Mouse (Mus musculus) layer of hippocampus, adult 2 months (tissue): ENCODE results near the gene Tln1. TPM values are rescaled to one million over a fixed set of nuclear protein-coding genes. Genes with fewer than 3 reads are reported as not detected.

Experiments
- DNase-seq, 2 experiments: peaks; one replicate each; pipeline ENCODE4 v3.0.0; 2022; ENCODE audit warnings: low spot score in 2 of 2
- H3K27ac ChIP-seq: fragments of 200-600 bp; 2 replicates; pipeline ENCODE4 v1.8.1; 2022
- H3K4me3 ChIP-seq: fragments of 200-600 bp; 2 replicates; pipeline ENCODE4 v1.8.1; 2022; ENCODE audit warnings: mild to moderate bottlenecking
- CTCF ChIP-seq: fragments of 200-600 bp; conservative IDR thresholded peaks from 2 replicates; pipeline ENCODE4 v1.8.1; 2022; ENCODE audit warnings: antibody characterized with exemption, mild to moderate bottlenecking, moderate library complexity
- total RNA-seq, 2 experiments: library from RNA; stranded (reverse); gene quantifications; 2 replicates each; pipeline ENCODE4 v1.2.3; 2021

The Tln1 gene
- total RNA-seq, 2 experiments from 2014 or later = 36.4 to 42.9 TPM

DNA sequence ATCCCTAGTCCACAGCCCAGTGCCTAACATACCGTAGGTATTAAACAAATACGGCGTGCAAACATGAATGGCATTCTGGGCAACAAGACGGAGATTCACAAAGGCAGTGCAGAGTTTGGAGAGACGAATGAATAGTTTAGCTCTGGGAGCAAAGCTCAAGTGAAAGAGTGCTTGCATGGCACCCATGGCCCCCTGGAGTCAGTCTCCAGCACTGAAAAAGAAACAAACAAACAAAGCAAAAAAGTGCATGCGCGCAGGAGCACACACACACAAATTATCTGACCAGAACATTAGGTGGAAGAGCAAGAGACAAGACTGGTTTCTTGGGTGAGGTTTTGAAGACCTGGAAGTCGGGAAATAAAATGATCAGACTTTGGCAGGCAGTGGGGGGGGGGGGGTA is 56.4 kb downstream of the Tln1 start:
- DNase-seq = no peak
- no peak for TF ChIP-seq CTCF
- no peak overlapping the region for H3K4me3 ChIP-seq
- H3K27ac ChIP-seq = no peak overlapping the region

DNA sequence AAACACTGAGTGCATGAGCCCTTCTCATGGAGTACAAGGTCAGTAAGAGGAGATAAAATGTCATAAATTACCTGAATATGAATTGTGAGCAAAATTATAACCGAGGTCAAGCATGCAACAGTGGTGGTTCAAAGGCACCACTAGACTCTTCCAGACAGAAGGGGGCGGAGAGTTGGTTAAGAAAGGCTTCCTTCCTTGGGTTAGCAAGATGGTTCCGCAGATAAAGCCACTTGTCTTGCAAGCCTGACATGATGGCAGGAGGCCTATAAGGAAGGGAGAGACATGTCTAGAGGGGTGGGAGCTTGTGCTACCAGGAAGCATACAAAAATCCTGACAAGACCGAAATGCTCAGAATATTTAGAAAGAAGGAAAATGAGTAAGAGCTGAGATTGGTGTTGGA is 58.2 kb downstream of the Tln1 start:
- no peak overlapping the region for H3K4me3 ChIP-seq
- TF ChIP-seq CTCF = no peak
- DNase-seq = no peak
- no peak overlapping the region for H3K27ac ChIP-seq

GRCm38 (mm10) chr4:43503506-43503905 is 59.0 kb downstream of the Tln1 start:
- TF ChIP-seq CTCF = no peak
- H3K27ac ChIP-seq = no peak overlapping the region
- H3K4me3 ChIP-seq = no peak overlapping the region
- no peak for DNase-seq

GRCm38 (mm10) chr4:43503041-43503440 is 59.5 kb downstream of the Tln1 start:
- Histone ChIP-seq H3K27ac (no peak overlapping the region), H3K4me3 (no peak overlapping the region)
- no peak for DNase-seq
- TF ChIP-seq CTCF = no peak

DNA sequence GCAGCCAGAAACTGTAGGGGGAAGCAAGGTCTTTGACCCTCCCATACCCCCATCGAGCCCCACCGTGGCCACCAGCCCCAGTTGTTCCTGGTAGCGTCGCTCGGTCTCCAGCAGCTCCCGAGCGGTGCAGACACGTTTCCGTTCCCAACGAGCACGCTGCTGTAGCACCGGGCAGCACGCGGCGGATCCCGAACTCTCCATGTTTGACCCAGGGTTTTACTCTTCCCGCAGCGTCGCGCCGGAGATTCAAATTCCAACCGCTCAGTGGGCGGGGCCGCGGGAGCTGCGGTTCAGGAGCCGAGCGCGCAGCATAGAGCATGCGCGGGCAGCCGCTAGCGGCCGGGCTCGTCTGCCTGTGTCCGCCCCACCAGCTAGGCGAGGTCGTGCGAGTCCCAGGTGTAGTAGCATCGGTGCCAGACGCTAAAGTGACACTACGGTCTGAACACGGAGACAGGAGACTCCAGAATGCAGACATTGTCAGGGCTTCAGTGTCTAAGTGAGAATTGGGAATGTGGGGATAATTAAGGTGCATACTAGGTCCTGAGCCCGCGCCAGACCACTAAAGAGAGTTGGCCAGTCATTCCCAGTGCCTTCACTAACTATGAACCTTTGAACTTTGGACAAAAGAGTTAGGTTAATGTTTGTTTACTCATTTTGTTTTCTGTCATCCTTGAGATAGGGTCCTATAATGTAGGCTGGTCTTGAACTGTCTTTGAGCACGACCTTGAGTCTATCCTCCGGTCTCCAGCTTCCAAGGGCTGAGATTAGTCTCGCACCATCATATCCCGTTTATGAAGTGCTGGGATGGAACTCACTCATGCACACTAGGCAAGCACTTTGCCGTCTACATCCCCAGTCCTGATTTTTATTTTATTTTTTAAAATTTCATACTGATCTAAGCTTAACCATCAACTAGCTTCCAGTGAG is 62.8 kb downstream of the Tln1 start, which contains the start of gene Arhgef39:
Gene Arhgef39 (minus strand): TSS at position 289 of the 927 bp plus-strand sequence.
- peak within 1 kb of the TSS; percentile 37; the same call in 1 of the 2 replicates for H3K27ac ChIP-seq
- DNase-seq = peak; percentile 67 to 70
- H3K4me3 ChIP-seq = peak within 1 kb of the TSS; percentile 64

GRCm38 (mm10) chr4:43498983-43499382 is 63.5 kb downstream of the Tln1 start:
- H3K4me3 ChIP-seq = peak overlapping the region; percentile 64
- H3K27ac ChIP-seq = no peak overlapping the region
- DNase-seq = no peak
- TF ChIP-seq CTCF = peak; percentile 46

More for the DNA sequence above, 62.8 kb downstream of the Tln1 start, which contains the start of gene Arhgef39:
- TF ChIP-seq CTCF = no peak

DNA sequence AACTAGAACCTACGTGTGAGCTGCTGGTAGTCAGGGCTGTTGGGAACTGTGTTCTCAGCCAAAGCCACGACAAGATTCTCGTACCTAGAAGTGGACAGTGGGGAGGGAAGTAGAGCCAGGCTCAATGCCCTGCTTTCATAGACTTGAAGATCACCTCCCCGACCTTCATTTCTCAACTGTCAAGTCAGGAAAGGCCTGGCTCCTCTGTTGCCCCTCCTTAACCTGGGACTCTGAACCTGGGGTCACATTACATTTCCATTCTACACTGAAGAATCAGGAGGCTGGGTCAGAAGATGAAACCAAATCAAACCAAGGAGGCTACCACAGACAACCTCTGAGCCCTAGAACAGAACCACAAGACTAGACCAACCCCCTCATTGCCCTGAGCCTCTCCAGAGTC is 64.5 kb downstream of the Tln1 start:
- Histone ChIP-seq H3K27ac (no peak overlapping the region), H3K4me3 (no peak overlapping the region)
- no peak for DNase-seq
- TF ChIP-seq CTCF = no peak

GRCm38 (mm10) chr4:43497405-43497804 is 65.1 kb downstream of the Tln1 start:
- DNase-seq = no peak
- TF ChIP-seq CTCF = no peak
- no peak overlapping the region for H3K4me3 ChIP-seq
- H3K27ac ChIP-seq = no peak overlapping the region

DNA sequence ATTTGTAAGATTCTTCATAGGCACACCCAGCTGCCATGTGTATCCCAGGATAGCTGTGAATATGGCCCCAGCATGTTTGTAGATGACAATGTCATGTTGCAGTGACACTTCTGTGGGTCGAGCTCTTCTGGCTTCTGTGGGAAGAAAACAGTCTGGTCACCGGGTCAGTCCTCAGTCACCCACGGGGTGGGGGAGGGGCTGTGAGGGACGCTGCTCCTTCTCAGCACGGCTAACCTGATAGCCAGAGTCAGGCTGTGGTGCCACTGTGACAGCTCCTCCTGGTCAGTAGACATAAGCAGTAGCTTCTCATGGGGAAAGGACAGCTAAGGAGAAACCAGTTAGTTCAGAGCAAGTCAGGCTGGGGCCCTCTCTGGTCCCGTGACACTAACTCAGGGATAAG is 65.9 kb downstream of the Tln1 start:
- no peak overlapping the region for H3K4me3 ChIP-seq

GRCm38 (mm10) chr4:43493846-43494240 is 68.6 kb downstream of the Tln1 start:
- DNase-seq = no peak
- Histone ChIP-seq H3K27ac (peak overlapping the region; percentile 97), H3K4me3 (peak overlapping the region; percentile 84)
- TF ChIP-seq CTCF = no peak

More for the DNA sequence above, 65.9 kb downstream of the Tln1 start:
- DNase-seq = no peak
- no peak overlapping the region for H3K27ac ChIP-seq
- TF ChIP-seq CTCF = no peak

- Histone ChIP-seq H3K4me3 (peak overlapping the region; percentile 84), H3K27ac (peak overlapping the region; percentile 97)
- DNase-seq = peak; percentile 96 to 97
- TF ChIP-seq CTCF = peak; percentile 50
These were observed 69.2 kb downstream of the Tln1 start for GRCm38 (mm10) chr4:43493186-43493845.

GRCm38 (mm10) chr4:43492821-43493185 is 69.7 kb downstream of the Tln1 start, which contains the start of gene Ccdc107:
Gene Ccdc107 (plus strand): TSS chr4:43492900.
- TF ChIP-seq CTCF = no peak
- H3K4me3 ChIP-seq = peak within 1 kb of the TSS; percentile 84
- peak; percentile 90 to 97 for DNase-seq
- peak within 1 kb of the TSS; percentile 97 for H3K27ac ChIP-seq
